Mouse (Mus musculus): ENCODE results near the gene Iqub. TPM values are rescaled to one million over a fixed set of nuclear protein-coding genes. Genes with fewer than 3 reads are reported as not detected.

Iqub gene
- 1.9 and 3.1 TPM in 2 replicates for polyA plus RNA-seq (2015; fragmentation: Nextera tagmentation; extraction: Ambion mirVana)

DNA sequence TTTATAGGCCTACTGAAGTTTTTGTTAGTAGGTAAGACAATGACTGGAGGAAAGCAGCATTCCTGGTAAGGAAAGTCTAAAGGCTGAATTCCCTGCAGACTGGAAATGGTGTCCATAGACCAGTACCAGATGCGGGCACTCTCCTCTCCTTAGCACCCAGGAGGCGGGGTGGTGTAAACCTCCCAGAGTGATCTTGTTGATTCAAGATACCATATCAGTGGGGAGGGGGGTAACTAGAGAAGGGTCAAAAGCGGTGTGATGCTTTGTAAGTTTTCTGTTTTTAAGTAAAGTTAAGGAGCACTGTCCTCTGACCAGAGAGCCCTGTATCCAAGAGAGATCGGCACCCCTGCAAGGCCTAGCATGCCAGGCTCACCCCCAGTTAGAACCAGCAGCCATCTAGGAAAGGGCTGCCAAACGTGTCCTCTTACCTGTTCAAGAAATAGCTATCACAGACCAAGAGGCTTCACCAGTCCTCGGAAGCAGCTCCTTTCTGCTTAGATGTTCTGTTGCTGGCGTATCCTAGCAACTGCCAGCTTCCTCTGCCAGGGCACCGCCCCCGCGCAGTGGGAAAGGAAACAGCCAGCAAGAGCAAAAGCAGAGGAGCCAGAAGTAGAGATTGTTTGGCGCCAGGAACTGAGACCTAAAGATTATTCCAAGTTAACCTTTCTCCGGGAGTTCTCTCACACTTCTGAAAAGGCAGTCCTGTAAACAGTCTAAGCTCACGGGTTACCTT lies at the start of gene Iqub:
Gene Iqub, minus strand, starts transcription at position 516 of the 733 bp plus-strand sequence.
- Histone ChIP-seq H3K27ac (replicated peaks) (peak within 1 kb of the TSS; percentile 62; the same call in 1 of the 2 replicates), H3K4me2 (peak within 1 kb of the TSS; percentile 47), H3K9ac (0 out of 2 replicates have a peak within 1 kb of the TSS, but pooled peaks have one; percentile 16), H3K27me3 (no peaks in the 10 kb centered on the region), H3K36me3 (peaks cover 15% of the 10 kb centered on the region), H3K4me3 (peak within 1 kb of the TSS; percentile 16; the same call in 1 of the 2 replicates), H3K4me1 (replicated peaks) (peaks cover 10% of the 10 kb centered on the region), H3K9me3 (no peaks in the 10 kb centered on the region)
- ATAC-seq (ENCODE audit: low FRiP score, low read depth), result peak; percentile 93
- 21% methylated on average over 13 of the region's 13 CpGs for WGBS

DNA sequence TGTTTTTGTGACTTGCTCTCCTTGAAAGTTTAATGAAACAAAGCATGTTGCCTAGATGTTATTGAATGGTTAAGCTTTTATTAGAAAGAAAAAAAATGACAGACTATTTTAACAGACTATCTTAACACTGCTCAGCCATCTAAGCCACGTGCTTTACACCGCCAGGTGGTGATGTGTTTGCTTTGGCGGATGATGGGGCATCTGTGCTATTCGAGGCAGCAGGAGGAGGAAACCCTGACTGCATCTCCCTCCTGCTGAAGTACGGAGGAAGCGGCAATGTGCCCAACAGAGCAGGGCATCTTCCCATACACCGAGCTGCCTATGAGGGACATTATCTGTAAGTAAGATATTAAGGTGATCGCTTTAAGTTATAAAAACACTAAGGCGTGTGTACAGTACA lies 49.2 kb upstream of the Iqub start:
- Histone ChIP-seq H3K4me2 (no peak overlapping the region), H3K27ac (replicated peaks) (no peak overlapping the region), H3K4me3 (no peak overlapping the region), H3K4me1 (replicated peaks) (no peaks in the 10 kb centered on the region), H3K36me3 (no peaks in the 10 kb centered on the region), H3K27me3 (no peaks in the 10 kb centered on the region), H3K9ac (no peak overlapping the region), H3K9me3 (no peaks in the 10 kb centered on the region)
- no peak for ATAC-seq (ENCODE audit: low FRiP score, low read depth)
- WGBS, result 82% methylated on average over 9 of the region's 9 CpGs

DNA sequence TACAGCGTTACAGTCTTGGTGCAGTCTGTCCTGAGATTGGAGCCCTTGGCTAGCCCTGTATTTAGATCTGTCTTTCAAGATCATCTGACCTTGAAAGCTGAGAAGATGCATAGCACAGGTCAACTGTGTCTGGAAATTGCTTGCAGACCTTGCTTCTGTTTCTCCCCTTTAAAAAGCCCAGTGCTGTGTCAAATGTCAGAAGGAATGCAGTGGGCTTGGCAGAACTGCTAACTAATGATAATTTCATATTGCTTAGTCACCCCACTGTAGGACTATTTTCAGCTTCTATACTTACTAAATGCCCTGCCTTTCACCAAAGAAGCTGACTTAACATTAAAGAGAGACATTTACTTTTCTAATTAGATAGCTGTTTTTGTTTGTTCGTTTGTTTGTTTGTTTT lies 40.6 kb upstream of the Iqub start:
- no peak for ATAC-seq (ENCODE audit: low FRiP score, low read depth)
- 91% methylated on average over 2 of the region's 2 CpGs for WGBS
- Histone ChIP-seq H3K27me3 (no peaks in the 10 kb centered on the region), H3K4me3 (no peak overlapping the region), H3K4me2 (no peak overlapping the region), H3K9ac (no peak overlapping the region), H3K27ac (replicated peaks) (no peak overlapping the region), H3K36me3 (no peaks in the 10 kb centered on the region), H3K4me1 (replicated peaks) (no peaks in the 10 kb centered on the region), H3K9me3 (no peaks in the 10 kb centered on the region)

DNA sequence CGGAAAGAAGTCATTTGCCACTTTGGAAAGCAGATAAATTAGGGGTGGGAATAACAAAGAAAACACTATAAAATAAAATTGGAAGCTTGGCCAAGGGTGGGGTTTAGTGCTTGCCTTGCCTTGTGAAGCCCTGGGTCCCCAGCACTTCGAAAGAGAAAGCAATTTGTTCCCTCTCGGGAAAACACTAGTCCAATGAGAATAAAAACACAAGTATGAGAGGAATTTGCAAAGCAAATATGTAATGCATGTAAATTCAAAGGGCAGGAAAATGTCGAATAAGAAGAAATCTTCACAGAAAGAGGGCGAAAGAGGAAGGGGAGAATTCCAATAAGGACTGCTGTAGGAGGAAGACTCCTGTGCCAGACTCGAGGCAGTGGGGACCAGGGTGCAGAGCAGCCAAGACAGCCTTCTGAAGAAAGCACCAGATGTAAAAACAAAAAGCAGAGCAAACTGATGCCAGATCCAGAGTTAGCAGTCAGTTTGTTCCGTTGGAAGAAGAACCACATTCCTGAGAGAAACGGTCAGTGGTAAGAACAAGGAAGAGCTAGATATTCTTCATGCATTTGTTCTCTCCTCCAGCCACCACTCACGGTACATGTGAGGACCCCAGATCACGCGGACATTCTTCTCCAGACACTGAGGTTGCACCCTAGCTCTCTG lies 39.7 kb upstream of the Iqub start:
- no peaks in the 10 kb centered on the region for H3K27me3 ChIP-seq
- ATAC-seq (ENCODE audit: low FRiP score, low read depth), result no peak
- H3K4me1 ChIP-seq (replicated peaks), result no peaks in the 10 kb centered on the region
- H3K27ac ChIP-seq (replicated peaks), result no peak overlapping the region
- H3K4me2 ChIP-seq, result no peak overlapping the region
- WGBS, result 82% methylated on average over 11 of the region's 11 CpGs
- no peak overlapping the region for H3K4me3 ChIP-seq
- no peak overlapping the region for H3K9ac ChIP-seq
- no peaks in the 10 kb centered on the region for H3K36me3 ChIP-seq
- H3K9me3 ChIP-seq, result no peaks in the 10 kb centered on the region

DNA sequence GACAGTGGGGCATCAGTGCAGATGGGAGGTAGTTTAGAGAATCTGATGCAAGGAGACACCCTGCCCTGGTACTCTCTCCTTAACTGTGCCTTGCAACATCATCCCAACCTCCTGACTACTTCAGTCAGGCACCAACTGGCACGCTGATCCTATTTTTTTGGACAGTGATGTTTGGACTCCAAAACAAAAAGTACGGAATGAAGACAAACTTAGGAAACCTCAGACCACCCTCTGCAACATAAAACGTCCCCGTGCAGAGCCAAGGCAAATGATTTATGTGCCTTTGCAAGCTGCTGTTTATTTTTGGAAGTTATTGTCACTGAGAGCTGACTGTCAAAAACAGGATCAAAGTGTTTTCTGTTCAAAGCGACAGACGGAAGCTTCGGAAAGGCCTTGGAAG lies 37.2 kb upstream of the Iqub start:
- no peaks in the 10 kb centered on the region for H3K27me3 ChIP-seq
- WGBS, result 76% methylated on average over 7 of the region's 7 CpGs
- H3K9ac ChIP-seq, result no peak overlapping the region
- H3K4me3 ChIP-seq, result no peak overlapping the region
- no peaks in the 10 kb centered on the region for H3K9me3 ChIP-seq
- H3K4me2 ChIP-seq, result no peak overlapping the region
- H3K27ac ChIP-seq (replicated peaks), result no peak overlapping the region
- ATAC-seq (ENCODE audit: low FRiP score, low read depth), result no peak
- no peaks in the 10 kb centered on the region for H3K36me3 ChIP-seq
- H3K4me1 ChIP-seq (replicated peaks), result no peaks in the 10 kb centered on the region

DNA sequence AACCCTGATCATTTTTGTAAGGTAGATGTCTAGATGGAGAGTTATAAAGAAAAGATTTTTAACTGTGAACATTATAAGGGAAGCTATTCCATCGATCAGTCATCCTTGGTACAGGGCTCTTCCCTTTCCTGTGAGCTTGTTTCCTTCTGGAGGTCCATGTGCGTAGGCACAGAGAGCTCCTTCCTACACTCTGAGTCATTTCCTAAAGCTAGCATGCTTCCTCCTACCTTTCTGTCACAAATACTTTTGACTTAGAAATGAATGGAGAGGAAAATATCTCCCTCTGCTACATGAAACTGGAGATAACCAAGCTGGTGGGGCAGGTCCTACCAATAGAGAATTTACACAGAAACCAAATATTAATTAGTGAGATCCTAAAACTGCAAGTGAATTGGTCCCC lies 34.9 kb upstream of the Iqub start:
- Histone ChIP-seq H3K9me3 (no peaks in the 10 kb centered on the region), H3K4me2 (no peak overlapping the region), H3K27ac (replicated peaks) (no peak overlapping the region), H3K4me1 (replicated peaks) (no peaks in the 10 kb centered on the region), H3K27me3 (no peaks in the 10 kb centered on the region), H3K36me3 (no peaks in the 10 kb centered on the region), H3K4me3 (no peak overlapping the region), H3K9ac (no peak overlapping the region)
- 89% methylated on average over 2 of the region's 2 CpGs for WGBS
- ATAC-seq (ENCODE audit: low FRiP score, low read depth), result no peak

DNA sequence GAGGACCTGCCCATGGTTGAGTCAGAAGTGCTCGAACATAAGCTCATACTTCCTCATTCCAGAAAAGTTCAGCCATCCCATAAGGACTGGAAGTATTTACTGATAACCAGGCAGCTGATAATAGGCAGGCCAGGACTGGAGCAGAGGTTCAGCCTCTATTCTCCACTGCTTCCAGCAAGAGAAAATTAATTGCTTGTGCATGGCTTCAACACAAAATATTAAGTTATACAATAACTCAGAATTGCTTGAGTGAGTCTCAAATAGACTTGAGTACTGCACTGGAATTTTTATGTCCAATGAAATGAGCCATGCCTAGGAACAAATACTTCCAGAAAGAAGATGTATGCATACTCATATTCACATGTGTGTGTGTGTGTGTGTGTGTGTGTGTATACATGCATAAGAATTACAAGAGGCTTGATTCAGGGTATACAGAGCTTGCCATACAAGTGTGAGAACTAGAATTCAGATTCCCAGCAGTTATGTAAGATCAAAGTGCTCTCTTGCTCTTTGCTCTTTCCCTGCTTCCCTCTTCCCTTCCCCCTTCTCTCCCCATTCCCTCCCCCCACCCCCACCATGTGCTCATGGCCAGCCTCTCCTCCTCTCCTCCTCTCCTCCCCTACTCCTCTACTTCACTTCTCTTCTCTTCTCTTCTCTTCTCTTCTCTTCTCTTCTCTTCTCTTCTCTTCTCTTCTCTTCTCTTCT lies 32.0 kb upstream of the Iqub start:
- no peaks in the 10 kb centered on the region for H3K27me3 ChIP-seq
- H3K4me2 ChIP-seq, result no peak overlapping the region
- no peak overlapping the region for H3K9ac ChIP-seq
- no peak for ATAC-seq (ENCODE audit: low FRiP score, low read depth)
- no peak overlapping the region for H3K4me3 ChIP-seq
- no peak overlapping the region for H3K27ac ChIP-seq (replicated peaks)
- no peaks in the 10 kb centered on the region for H3K36me3 ChIP-seq
- WGBS, result 87% methylated on average over 1 of the region's 1 CpGs
- H3K4me1 ChIP-seq (replicated peaks), result no peaks in the 10 kb centered on the region
- H3K9me3 ChIP-seq, result no peaks in the 10 kb centered on the region

DNA sequence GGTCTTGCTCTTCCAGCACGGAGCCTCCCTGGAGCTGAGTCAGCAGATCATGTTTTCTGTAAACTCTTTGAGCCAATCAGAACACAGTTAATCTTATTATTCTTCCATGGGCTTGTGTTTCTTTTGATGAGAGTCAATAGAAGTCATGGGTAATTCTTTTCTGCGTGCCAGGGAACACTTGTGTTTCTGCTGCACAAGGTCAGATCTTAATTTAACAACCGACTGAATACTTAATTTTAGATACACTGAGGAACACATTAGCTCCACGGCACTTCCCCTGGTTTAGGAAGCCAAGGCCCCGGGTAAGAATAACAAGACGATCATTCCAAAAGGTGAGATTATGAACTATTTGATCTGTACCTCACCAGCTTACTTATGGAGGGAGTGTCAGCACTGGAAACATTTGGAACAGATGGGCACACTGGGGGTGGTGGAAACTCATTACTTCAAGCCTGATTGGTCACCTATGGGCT lies 28.3 kb upstream of the Iqub start:
- 67% methylated on average over 6 of the region's 6 CpGs for whole genome bisulfite sequencing

DNA sequence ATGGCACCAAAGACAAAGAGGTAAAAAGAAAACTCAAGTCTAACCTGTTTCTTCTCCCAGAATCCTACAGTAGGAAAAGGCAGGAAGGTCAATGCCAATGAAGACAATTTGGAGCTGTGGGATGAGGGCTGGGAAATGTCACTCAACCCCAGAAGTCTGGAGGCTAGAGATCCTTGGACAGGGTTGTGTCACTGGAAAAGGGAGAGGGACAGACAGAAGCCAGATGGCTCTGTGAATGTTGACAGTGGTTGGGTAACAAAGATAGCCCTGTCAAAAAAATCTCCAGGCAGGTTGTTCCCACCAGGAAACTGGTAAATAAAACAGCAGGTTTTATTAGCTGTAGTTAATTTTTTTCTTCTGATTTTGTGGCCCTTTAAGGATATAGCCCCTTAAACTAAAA lies 27.5 kb upstream of the Iqub start:
- H3K27me3 ChIP-seq, result no peaks in the 10 kb centered on the region
- H3K4me2 ChIP-seq, result no peak overlapping the region
- ATAC-seq (ENCODE audit: low FRiP score, low read depth), result no peak

More for the DNA sequence above, 28.3 kb upstream of the Iqub start:
- Histone ChIP-seq H3K27me3 (no peaks in the 10 kb centered on the region), H3K9me3 (no peaks in the 10 kb centered on the region), H3K27ac (replicated peaks) (no peak overlapping the region), H3K4me1 (replicated peaks) (no peaks in the 10 kb centered on the region), H3K4me3 (no peak overlapping the region), H3K36me3 (no peaks in the 10 kb centered on the region), H3K9ac (no peak overlapping the region), H3K4me2 (no peak overlapping the region)
- no peak for ATAC-seq (ENCODE audit: low FRiP score, low read depth)

DNA sequence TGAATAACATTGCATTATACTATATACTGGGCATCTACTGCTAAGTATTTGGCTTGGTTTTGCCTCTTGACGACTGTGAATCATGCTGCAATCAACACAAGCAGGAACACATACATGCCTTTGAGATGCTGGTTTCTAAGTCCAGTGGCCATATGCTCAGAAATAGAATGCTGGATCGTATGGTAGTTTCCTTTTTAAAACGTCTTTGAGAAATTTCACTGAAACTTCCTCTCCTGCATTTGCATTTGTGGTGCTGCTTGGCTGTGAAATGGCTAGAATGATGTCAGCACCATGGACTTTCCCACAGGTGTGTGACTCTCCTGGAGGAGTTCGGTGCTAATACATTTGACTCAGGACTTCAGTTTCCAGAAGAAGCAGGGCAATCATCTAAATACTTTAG lies 25.2 kb upstream of the Iqub start:
- Histone ChIP-seq H3K4me1 (replicated peaks) (no peaks in the 10 kb centered on the region), H3K4me3 (no peak overlapping the region), H3K27me3 (no peaks in the 10 kb centered on the region), H3K9me3 (no peaks in the 10 kb centered on the region), H3K4me2 (no peak overlapping the region), H3K36me3 (no peaks in the 10 kb centered on the region), H3K9ac (no peak overlapping the region), H3K27ac (replicated peaks) (no peak overlapping the region)
- no peak for ATAC-seq (ENCODE audit: low FRiP score, low read depth)
- WGBS, result 81% methylated on average over 4 of the region's 4 CpGs

More for the DNA sequence above, 27.5 kb upstream of the Iqub start:
- Histone ChIP-seq H3K9me3 (no peaks in the 10 kb centered on the region), H3K4me1 (replicated peaks) (no peaks in the 10 kb centered on the region), H3K36me3 (no peaks in the 10 kb centered on the region), H3K9ac (no peak overlapping the region), H3K4me3 (no peak overlapping the region), H3K27ac (replicated peaks) (no peak overlapping the region)

DNA sequence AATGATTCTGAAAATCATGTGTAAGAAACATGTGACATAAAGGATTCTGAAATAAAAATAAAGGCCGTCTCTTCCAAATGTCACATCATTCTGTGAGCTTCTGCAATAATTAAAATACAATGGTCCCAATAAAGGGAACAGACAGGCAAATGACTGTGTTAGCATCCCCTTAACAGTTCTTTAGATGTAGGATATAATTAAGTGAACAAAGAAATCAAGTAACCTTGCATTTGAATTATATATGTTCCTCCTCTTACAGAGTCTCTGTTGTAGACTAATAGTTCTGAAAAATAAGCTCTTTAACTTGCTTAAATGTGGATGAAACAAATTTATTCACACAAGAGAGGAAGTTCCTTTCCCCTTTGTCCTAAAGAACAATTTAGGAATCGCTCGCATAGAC lies 23.6 kb upstream of the Iqub start:
- no peak overlapping the region for H3K4me3 ChIP-seq
- no peak for ATAC-seq (ENCODE audit: low FRiP score, low read depth)
- WGBS, result 93% methylated on average over 3 of the region's 3 CpGs

DNA sequence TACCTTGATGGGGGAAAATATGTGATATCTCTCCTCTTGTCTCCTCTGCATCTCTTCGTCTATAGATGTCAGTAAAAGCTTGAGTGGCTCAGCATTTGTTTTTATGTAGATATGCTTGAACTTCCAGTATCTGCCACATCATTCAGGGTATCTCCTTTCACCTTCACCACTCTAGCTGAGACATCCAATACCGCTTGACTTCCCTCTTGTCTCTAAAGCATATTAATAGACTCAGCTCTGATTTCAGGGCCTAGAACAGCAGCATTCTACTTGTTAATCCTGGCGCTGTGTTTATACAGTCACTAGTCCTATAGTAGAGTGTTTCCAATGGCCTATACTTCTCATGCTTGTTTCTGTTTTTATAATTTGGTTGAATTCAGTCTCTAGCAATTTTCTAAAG lies 17.9 kb upstream of the Iqub start:
- Histone ChIP-seq H3K4me3 (no peak overlapping the region), H3K9me3 (no peaks in the 10 kb centered on the region), H3K36me3 (no peaks in the 10 kb centered on the region), H3K4me1 (replicated peaks) (peaks cover 18% of the 10 kb centered on the region), H3K27me3 (no peaks in the 10 kb centered on the region), H3K4me2 (no peak overlapping the region), H3K27ac (replicated peaks) (no peak overlapping the region), H3K9ac (no peak overlapping the region)
- no peak for ATAC-seq (ENCODE audit: low FRiP score, low read depth)
- WGBS, result 83% methylated on average over 3 of the region's 3 CpGs

More for the DNA sequence above, 23.6 kb upstream of the Iqub start:
- H3K27ac ChIP-seq (replicated peaks), result no peak overlapping the region
- H3K27me3 ChIP-seq, result no peaks in the 10 kb centered on the region
- H3K4me1 ChIP-seq (replicated peaks), result no peaks in the 10 kb centered on the region
- no peak overlapping the region for H3K4me2 ChIP-seq
- H3K9ac ChIP-seq, result no peak overlapping the region
- H3K9me3 ChIP-seq, result no peaks in the 10 kb centered on the region
- H3K36me3 ChIP-seq, result no peaks in the 10 kb centered on the region
